Mouse (Mus musculus) embryonic facial prominence, embryonic 13.5 days (tissue): ENCODE measurements around the gene Swap70. TPM values are rescaled to one million over a fixed set of nuclear protein-coding genes. Genes with fewer than 3 reads are reported as not detected.

ENCODE experiments used
- ATAC-seq: fragments of 200-750 bp; cut with Nextera tagmentation; 2 replicates; pipeline ENCODE4 v1.8.0; 2017; ENCODE audit warnings: low read depth; ENCODE audit not compliant: insufficient number of reproducible peaks, insufficient read depth, low FRiP score, low TSS enrichment
- H3K27ac ChIP-seq: fragments of 300-500 bp; sonication (generic); 2 replicates; pipeline ENCODE4 v1.5.1; 2015; ENCODE audit warnings: moderate library complexity, mild to moderate bottlenecking, inconsistent platforms
- H3K27me3 ChIP-seq: fragments of 300-500 bp; sonication (generic); 2 replicates; pipeline ENCODE4 v1.6.1; 2015; ENCODE audit warnings: mild to moderate bottlenecking, inconsistent platforms
- H3K36me3 ChIP-seq: fragments of 300-500 bp; sonication (generic); 2 replicates; pipeline ENCODE4 v1.6.1; 2015; ENCODE audit warnings: mild to moderate bottlenecking, inconsistent platforms
- H3K4me1 ChIP-seq: fragments of 300-500 bp; sonication (generic); 2 replicates; pipeline ENCODE4 v1.6.1; 2015; ENCODE audit warnings: inconsistent platforms
- H3K4me2 ChIP-seq: fragments of 300-500 bp; sonication (generic); 2 replicates; pipeline ENCODE4 v1.6.1; 2015; ENCODE audit warnings: moderate library complexity, mild to moderate bottlenecking, inconsistent platforms
- H3K4me3 ChIP-seq: fragments of 300-500 bp; sonication (generic); 2 replicates; pipeline ENCODE4 v1.5.1; 2015; ENCODE audit warnings: mild to moderate bottlenecking, inconsistent platforms
- H3K9ac ChIP-seq: fragments of 300-500 bp; sonication (generic); 2 replicates; pipeline ENCODE4 v1.6.1; 2015; ENCODE audit warnings: mild to moderate bottlenecking, inconsistent platforms
- H3K9me3 ChIP-seq: fragments of 300-500 bp; sonication (generic); 2 replicates; pipeline ENCODE4 v1.6.1; 2016; ENCODE audit warnings: inconsistent platforms
- WGBS: fragments of 180-500 bp; shearing (Covaris S2); methylation state at CpG from one replicate; pipeline ENCODE4 v1.1.7; 2015; ENCODE audit warnings: mixed read lengths; 5-methylcytosine and 5-hydroxymethylcytosine counted together
- polyA plus RNA-seq: library from polyadenylated mRNA; unstranded; fragments of >200 nt; fragmentation: Nextera tagmentation; extraction: Ambion mirVana; gene quantifications from 2 replicates; pipeline ENCODE4 v1.2.1, GENCODE M21; 2015

The Swap70 gene
- polyA plus RNA-seq, 1 experiment from 2014 or later = 42.1 TPM

DNA sequence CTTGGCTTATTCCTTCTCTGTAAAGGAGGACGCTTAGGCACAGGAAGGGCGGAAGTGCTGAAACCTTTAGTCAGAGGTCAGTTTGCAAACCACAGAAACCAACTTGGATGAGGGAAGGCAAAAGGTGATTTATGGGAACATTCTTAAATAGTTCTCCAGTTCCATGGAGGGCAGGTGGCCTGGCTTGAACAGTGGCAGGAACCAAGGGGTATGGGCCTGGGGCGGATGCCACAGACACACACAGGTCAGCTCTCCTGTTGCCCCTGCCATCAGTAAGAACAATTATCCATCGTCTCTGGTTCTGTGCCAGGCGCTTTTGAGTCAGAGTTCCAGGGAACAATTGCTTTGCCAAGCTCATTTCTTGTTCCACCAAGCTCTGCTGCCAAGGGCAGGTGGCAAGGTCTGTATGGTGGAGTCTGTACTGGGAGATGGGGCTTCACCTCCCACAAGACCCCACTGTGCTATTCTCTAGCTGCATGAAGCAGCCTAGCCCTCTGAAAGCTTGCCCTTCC lies 56.3 kb downstream of the Swap70 start:
- H3K9ac ChIP-seq = no peak overlapping the region
- no peaks in the 10 kb centered on the region for H3K9me3 ChIP-seq
- no peaks in the 10 kb centered on the region for H3K4me1 ChIP-seq
- peaks cover 83% of the 10 kb centered on the region for H3K36me3 ChIP-seq
- no peaks in the 10 kb centered on the region for H3K27me3 ChIP-seq
- H3K4me3 ChIP-seq = no peak overlapping the region
- ATAC-seq = no peak
- 91% methylated on average over 5 of the region's 5 CpGs for WGBS
- no peak overlapping the region for H3K27ac ChIP-seq
- no peak overlapping the region for H3K4me2 ChIP-seq

DNA sequence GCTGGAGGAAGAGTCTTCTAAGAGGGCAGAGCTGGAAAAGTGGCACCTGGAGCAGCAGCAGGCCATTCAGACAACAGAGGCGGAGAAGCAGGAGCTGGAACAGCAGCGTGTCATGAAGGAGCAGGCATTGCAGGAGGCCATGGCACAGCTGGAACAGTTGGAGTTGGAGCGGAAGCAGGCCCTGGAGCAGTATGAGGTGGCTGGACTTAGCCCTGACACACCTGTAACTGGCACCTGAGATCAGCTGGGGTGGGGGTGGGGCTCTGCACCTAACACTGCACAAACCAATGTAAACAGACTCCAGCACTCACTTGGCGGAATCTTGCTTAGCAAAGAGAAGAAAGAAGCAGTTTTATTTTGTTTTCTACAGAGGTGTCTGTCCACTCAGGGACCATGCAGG lies 57.7 kb downstream of the Swap70 start:
- Histone ChIP-seq H3K4me1 (no peaks in the 10 kb centered on the region), H3K36me3 (peaks cover 78% of the 10 kb centered on the region), H3K4me3 (no peak overlapping the region), H3K27me3 (no peaks in the 10 kb centered on the region), H3K9me3 (no peaks in the 10 kb centered on the region), H3K27ac (no peak overlapping the region), H3K9ac (no peak overlapping the region), H3K4me2 (no peak overlapping the region)
- WGBS = 95% methylated on average over 4 of the region's 4 CpGs
- no peak for ATAC-seq

DNA sequence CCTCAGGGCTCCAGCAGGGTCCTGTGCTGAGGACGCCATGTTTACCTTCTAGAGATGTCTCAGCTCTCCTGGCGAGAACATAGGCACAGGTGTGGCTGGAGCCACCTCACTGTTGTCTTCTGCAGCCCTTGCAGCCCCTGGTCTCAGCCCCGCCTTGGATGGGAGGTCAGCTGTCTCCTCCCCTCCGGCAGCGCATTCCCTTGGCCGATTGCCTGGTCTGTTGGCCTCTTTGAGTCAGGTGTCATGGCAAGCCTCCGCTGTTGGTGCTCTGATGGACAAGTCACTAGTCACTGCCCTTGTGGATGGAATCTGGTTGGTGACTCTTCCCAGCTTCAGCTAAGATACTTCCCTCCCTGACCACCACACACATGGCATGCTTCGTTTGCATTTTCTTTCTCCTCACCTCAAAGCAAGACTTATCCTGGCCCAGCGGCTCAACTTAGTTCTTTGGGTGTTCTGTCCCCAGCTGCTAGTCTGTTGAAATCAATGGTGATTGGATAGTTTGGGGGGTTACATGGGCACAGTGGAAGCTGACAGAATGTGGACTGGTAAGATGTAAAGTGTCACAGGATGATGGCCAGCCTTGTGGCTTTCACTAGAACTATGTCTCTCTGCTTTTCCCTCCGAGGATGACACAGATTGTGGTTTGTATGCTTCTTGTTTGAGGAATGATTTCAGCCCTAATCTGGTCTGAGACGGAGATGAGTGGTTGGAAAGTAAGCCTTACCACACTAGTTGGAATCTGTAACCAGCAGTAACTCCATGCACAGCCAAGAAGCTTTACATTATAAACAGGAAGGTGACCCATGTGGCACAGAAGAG lies 60.1 kb downstream of the Swap70 start:
- no peak for ATAC-seq
- no peak overlapping the region for H3K27ac ChIP-seq
- no peaks in the 10 kb centered on the region for H3K27me3 ChIP-seq
- no peaks in the 10 kb centered on the region for H3K9me3 ChIP-seq
- no peak overlapping the region for H3K9ac ChIP-seq
- H3K4me2 ChIP-seq = no peak overlapping the region
- no peaks in the 10 kb centered on the region for H3K4me1 ChIP-seq
- H3K4me3 ChIP-seq = no peak overlapping the region
- peaks cover 56% of the 10 kb centered on the region for H3K36me3 ChIP-seq
- WGBS = 90% methylated on average over 11 of the region's 11 CpGs

DNA sequence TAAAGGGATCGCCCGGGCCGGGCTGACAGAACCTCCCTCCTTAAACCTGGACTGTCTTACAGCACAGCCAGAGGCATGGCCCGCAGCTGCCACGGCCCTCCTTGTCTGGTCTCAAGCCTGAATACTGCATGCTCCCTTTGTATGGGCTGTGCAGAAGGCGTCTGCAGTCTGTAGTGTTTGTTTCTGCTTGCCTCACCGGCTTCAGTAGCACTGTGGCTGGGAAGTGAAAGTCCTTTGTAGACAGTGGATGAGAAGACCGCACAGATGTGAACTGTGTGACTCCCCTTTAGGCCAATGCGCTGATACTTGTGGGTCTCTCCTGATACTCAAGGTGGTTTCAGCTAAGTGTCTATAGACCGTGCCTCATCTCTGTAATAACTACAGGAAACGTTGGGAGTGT lies 61.3 kb downstream of the Swap70 start:
- Histone ChIP-seq H3K27me3 (no peaks in the 10 kb centered on the region), H3K36me3 (peaks cover 48% of the 10 kb centered on the region), H3K9ac (no peak overlapping the region), H3K9me3 (no peaks in the 10 kb centered on the region), H3K4me3 (no peak overlapping the region), H3K4me2 (no peak overlapping the region), H3K27ac (no peak overlapping the region), H3K4me1 (peaks cover 4% of the 10 kb centered on the region; the same call in 1 of the 2 replicates)
- no peak for ATAC-seq
- 85% methylated on average over 11 of the region's 11 CpGs for WGBS

DNA sequence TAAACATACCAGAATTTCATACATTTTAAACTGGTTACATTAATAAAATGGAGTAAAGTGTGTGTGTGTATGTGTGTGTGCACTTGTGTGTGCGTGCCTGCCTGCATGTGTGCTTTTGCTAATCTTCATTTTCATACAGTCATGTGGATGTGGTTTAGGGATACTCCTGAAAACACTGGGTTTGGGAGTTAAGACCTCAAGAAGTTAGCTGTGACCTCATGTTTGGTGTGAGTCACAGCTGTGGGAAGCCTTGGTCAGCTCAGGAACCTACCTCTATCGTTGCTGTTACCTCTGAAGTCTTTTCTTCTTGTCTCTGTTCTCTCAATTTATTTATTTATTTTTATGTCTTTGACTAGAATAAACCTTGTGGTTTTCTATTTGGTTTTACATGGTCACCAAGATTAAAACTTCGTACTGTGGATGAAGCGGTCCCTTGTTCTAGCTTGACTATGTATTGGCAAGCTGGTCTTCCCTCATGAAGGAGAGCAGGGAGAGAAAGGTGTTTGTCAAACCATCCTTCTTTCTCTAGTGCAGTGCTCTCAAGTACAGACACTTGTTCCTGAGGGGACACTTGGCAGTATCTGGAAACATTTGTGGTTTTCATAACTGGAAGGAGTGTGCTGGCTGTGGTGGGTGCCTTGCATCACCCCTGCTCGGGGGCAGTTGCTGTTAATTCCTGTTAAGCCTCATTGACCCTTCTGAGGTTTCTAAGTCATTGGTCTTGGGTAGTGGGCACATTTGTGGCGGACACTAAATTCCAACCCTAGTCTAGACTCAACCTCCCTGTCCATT lies 62.2 kb downstream of the Swap70 start:
- no peak for ATAC-seq
- 84% methylated on average over 6 of the region's 6 CpGs for WGBS
- Histone ChIP-seq H3K4me1 (peaks cover 4% of the 10 kb centered on the region; the same call in 1 of the 2 replicates), H3K4me3 (no peak overlapping the region), H3K9ac (no peak overlapping the region), H3K36me3 (peaks cover 40% of the 10 kb centered on the region), H3K9me3 (no peaks in the 10 kb centered on the region), H3K4me2 (no peak overlapping the region), H3K27me3 (no peaks in the 10 kb centered on the region), H3K27ac (no peak overlapping the region)

DNA sequence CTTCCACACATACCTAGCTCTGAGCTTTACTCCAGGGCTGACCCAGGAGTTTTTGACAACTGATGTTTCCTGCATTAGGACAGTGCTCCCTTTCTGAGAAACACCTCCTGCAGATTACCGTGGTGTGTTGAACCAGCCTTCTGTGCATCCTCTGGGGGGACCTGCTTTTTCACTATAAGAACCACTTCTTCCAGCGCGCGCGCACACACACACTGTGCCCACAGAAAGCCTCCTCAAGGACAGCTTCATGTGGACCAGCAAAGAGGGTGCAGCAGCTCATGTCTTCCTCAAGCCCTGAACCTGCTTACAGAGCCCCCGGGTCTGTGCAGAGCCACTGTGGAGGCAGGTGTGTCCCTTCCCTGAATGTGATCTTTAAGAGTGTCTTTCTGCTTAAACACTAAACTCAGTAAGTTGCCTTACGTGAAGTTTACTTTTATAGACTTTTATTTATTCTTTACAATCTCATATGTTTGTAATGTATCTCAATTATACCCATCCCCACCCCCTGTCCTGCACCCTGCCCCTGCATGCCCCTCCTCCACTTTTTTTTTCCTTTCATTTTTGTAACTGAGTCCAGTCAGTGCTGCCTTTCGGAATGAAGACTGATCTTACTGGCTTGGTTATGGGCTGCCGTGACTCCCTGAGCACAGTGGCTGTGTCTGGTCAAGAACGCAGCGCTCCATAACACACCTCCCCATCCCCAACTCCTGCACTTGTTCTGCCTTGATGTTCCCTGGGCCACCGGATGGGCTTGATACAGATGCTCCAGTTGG lies 63.8 kb downstream of the Swap70 start:
- Histone ChIP-seq H3K27me3 (no peaks in the 10 kb centered on the region), H3K4me3 (no peak overlapping the region), H3K4me1 (peaks cover 4% of the 10 kb centered on the region; the same call in 1 of the 2 replicates), H3K9me3 (no peaks in the 10 kb centered on the region), H3K9ac (no peak overlapping the region), H3K27ac (no peak overlapping the region), H3K36me3 (peaks cover 24% of the 10 kb centered on the region), H3K4me2 (no peak overlapping the region)
- WGBS = 89% methylated on average over 12 of the region's 12 CpGs
- no peak for ATAC-seq

DNA sequence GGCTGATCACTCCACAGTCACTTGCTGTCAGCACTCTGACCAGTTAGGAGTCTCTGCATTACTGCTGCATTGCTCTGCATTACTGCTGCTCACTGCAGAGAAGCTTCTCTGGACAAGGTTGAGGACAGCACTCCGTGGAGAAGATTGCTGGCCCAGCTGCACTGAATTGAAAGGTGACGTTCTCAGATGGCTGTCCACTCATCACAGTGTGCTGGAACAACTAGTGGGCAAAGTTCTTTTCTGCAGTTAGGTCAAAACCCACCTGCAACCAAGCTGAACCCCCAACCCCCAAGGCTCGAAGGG lies 64.3 kb downstream of the Swap70 start:
- 65% methylated on average over 3 of the region's 3 CpGs for whole genome bisulfite sequencing
- peaks cover 4% of the 10 kb centered on the region; the same call in 1 of the 2 replicates for H3K4me1 ChIP-seq
- H3K9ac ChIP-seq = no peak overlapping the region
- no peaks in the 10 kb centered on the region for H3K9me3 ChIP-seq
- H3K27me3 ChIP-seq = no peaks in the 10 kb centered on the region
- H3K4me2 ChIP-seq = no peak overlapping the region
- H3K27ac ChIP-seq = no peak overlapping the region
- peaks cover 20% of the 10 kb centered on the region for H3K36me3 ChIP-seq
- no peak for ATAC-seq
- no peak overlapping the region for H3K4me3 ChIP-seq

DNA sequence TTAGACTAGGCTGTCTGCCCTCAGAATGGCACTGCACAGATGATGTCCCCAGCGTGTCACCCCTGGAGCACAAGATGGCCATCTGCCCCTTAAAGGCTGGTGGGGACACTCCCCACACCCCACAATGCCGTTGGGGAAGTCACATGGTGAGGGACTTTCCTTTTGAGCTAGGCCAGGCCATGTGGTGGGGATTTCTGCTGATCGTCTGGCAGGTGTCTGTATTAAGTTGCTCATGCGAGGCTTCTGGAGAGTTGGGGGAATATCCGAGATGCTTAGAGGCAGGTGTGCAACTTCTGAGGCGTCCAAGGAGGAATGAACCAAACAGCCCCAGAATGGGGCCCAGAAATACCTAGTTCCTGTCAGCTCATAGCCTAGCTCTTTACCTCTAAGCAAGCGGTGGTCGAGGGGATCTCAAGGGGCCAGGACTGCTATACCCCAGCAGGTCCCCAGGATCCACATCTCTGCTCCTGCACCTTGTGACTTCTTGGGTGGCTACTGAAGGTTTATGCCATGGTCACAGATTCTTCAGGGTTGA lies 64.8 kb downstream of the Swap70 start:
- Histone ChIP-seq H3K4me3 (no peak overlapping the region), H3K4me1 (peaks cover 4% of the 10 kb centered on the region; the same call in 1 of the 2 replicates), H3K9me3 (no peaks in the 10 kb centered on the region), H3K36me3 (peaks cover 15% of the 10 kb centered on the region), H3K27me3 (no peaks in the 10 kb centered on the region), H3K27ac (no peak overlapping the region), H3K9ac (no peak overlapping the region), H3K4me2 (no peak overlapping the region)
- WGBS = 74% methylated on average over 8 of the region's 8 CpGs
- ATAC-seq = no peak

DNA sequence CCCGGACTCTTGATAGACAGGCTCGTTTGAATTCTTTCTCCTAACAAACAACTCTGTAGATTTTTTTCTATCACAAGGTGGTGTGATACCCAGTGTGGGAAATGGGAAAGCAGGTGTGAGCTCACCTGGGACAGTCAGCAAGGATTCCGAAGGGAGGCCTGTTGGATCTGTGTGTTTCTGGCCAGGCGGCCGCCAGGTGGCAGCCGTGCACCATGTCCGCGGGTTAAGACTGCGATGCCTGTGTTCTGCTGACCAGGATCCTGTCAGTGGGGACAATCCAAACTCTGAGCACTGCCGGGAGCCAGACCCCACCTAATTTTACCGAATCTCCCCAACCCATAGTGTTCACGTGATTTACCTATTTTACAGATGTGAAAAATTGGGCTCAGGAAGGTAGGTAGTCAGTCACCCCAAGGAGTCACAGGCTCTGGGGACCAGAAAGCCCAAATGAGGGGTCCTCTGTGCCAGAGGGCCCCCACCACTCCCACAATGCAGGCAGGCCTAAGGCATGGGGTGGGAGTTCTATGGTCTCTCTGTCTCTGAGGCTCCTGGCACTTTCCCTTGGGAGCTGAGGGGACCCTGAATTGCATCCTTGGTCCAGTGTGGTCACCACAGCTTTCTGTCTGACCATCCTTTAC lies 65.4 kb downstream of the Swap70 start:
- H3K9ac ChIP-seq = 0 out of 2 replicates have a peak overlapping the region, but pooled peaks have one; percentile 16
- 6% methylated on average over 12 of the region's 12 CpGs for WGBS

DNA sequence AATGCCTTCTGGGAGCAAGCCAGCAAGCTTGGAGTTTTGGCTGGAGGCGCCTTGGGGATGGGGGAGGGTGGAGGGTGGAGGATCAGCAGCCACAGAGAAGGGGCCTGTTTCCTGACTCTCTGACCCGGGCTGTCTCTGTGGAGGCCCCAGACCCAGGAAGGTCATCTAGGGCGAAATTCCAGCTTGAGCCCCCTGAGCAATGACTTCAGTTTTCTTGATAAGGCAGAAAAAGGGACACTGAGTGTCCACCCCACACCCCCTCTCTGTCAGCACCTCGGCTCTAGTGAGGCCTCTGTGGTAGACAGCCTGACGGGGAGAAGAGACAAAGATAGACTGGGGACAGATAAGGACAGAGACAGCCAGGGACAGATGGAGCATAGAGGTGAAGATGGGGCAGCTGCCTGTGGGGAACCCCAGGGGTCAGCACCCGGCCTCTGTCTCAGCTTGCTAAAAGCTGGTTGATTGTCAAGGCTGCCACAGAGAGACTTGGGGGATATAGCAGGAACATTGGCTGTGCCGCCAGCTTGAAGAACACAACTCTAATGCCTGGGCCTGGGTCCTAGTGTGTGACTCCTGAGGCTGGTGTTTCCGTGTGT lies 66.1 kb downstream of the Swap70 start:
- ATAC-seq = no peak

More for the DNA sequence above, 65.4 kb downstream of the Swap70 start:
- Histone ChIP-seq H3K27ac (no peak overlapping the region), H3K9me3 (peaks cover 3% of the 10 kb centered on the region; the same call in 1 of the 2 replicates), H3K27me3 (no peaks in the 10 kb centered on the region), H3K4me2 (0 out of 2 replicates have a peak overlapping the region, but pooled peaks have one; percentile 7), H3K4me1 (peaks cover 4% of the 10 kb centered on the region; the same call in 1 of the 2 replicates), H3K4me3 (no peak overlapping the region), H3K36me3 (peaks cover 8% of the 10 kb centered on the region)
- 0 out of 2 replicates have a peak, but pooled peaks have one; percentile 68 for ATAC-seq

More for the DNA sequence above, 66.1 kb downstream of the Swap70 start:
- 0 out of 2 replicates have a peak overlapping the region, but pooled peaks have one; percentile 16 for H3K9ac ChIP-seq
- no peak overlapping the region for H3K4me2 ChIP-seq
- H3K9me3 ChIP-seq = peaks cover 9% of the 10 kb centered on the region; the same call in 1 of the 2 replicates
- peaks cover 4% of the 10 kb centered on the region; the same call in 1 of the 2 replicates for H3K4me1 ChIP-seq
- H3K27ac ChIP-seq = no peak overlapping the region
- 52% methylated on average over 8 of the region's 8 CpGs for WGBS
- no peak overlapping the region for H3K4me3 ChIP-seq
- H3K36me3 ChIP-seq = peaks cover 5% of the 10 kb centered on the region; the same call in 1 of the 2 replicates
- no peaks in the 10 kb centered on the region for H3K27me3 ChIP-seq
